Mouse (Mus musculus) layer of hippocampus, postnatal 14 days (tissue): ENCODE measurements around the gene Mfsd14b. TPM values are rescaled to one million over a fixed set of nuclear protein-coding genes. Genes with fewer than 3 reads are reported as not detected.

Experiments
- DNase-seq, 2 experiments: peaks; one replicate each; pipeline ENCODE4 v3.0.0; 2021 to 2022; ENCODE audit warnings: low spot score in 2 of 2, mixed read lengths in 1 of 2
- long read RNA-seq, 2 experiments: library from polyadenylated mRNA; stranded (forward); transcript quantifications; one replicate each; pipeline ENCODE4 v2.0.0; 2021
- total RNA-seq, 2 experiments: library from RNA; stranded (reverse); gene quantifications; 2 replicates each; pipeline ENCODE4 v1.2.3; 2021

The Mfsd14b gene
- 10 to 100 TPM; 32.6 to 36.7 TPM for total RNA-seq
- long read RNA-seq, experiment 1, transcript Mfsd14b-203 (12 exons, 3,832 nt) = major isoform, 55 of 64 reads
- long read RNA-seq, experiment 1, partial matches to known transcripts = 1 of 64 reads
- long read RNA-seq, experiment 1, other reads (novel, unspliced or antisense) = 7 of 64 reads
- long read RNA-seq, experiment 2, transcript Mfsd14b-203 (12 exons, 3,832 nt) = major isoform, 79 of 88 reads
- long read RNA-seq, experiment 2, partial matches to known transcripts = 0 of 88 reads
- long read RNA-seq, experiment 2, other reads (novel, unspliced or antisense) = 7 of 88 reads

GRCm38 (mm10) chr13:65112459-65113110, at the start of gene Mfsd14b:
Gene Mfsd14b, minus strand, starts transcription at chr13:65112975.
- DNase-seq = peak; percentile 92 to 95

GRCm38 (mm10) chr13:65149940-65150339, 37.2 kb upstream of the Mfsd14b start, which contains the start of gene Olfr466:
Gene Olfr466, plus strand, starts transcription at chr13:65150240.
- DNase-seq = no peak

- no peak for DNase-seq
These were observed 25.0 kb upstream of the Mfsd14b start, which contains the start of gene Olfr465-ps1 for GRCm38 (mm10) chr13:65137789-65138188. Gene Olfr465-ps1, plus strand, starts transcription at chr13:65138089.

GRCm38 (mm10) chr13:65127063-65127847, 14.5 kb upstream of the Mfsd14b start:
- DNase-seq = no peak

GRCm38 (mm10) chr13:65122111-65122510, 9.3 kb upstream of the Mfsd14b start:
- no peak for DNase-seq

GRCm38 (mm10) chr13:65120984-65121383, 8.2 kb upstream of the Mfsd14b start:
- DNase-seq = no peak

GRCm38 (mm10) chr13:65113239-65113638, 464 bp upstream of the Mfsd14b start:
- no peak for DNase-seq

GRCm38 (mm10) chr13:65111961-65112360, 814 bp downstream of the Mfsd14b start:
- DNase-seq = no peak

GRCm38 (mm10) chr13:65101232-65101631, 11.5 kb downstream of the Mfsd14b start:
- DNase-seq = peak in 1 of 2 experiments; percentile 18

GRCm38 (mm10) chr13:65100678-65101077, 12.1 kb downstream of the Mfsd14b start:
- no peak for DNase-seq

- no peak for DNase-seq
These were observed 15.8 kb downstream of the Mfsd14b start for GRCm38 (mm10) chr13:65097018-65097417.

GRCm38 (mm10) chr13:65095923-65096322, 16.9 kb downstream of the Mfsd14b start:
- no peak for DNase-seq

GRCm38 (mm10) chr13:65069969-65070368, 42.8 kb downstream of the Mfsd14b start:
- no peak for DNase-seq

GRCm38 (mm10) chr13:65052660-65053059, 60.1 kb downstream of the Mfsd14b start, which contains the start of gene Prss47:
Gene Prss47, minus strand, starts transcription at chr13:65052760.
- no peak for DNase-seq

GRCm38 (mm10) chr13:65035057-65035456, 77.7 kb downstream of the Mfsd14b start:
- peak in 1 of 2 experiments; percentile 3 for DNase-seq

GRCm38 (mm10) chr13:65032758-65033157, 80.0 kb downstream of the Mfsd14b start, which contains the start of gene Spata31d1c:
Gene Spata31d1c, plus strand, starts transcription at chr13:65033058.
- DNase-seq = no peak

Other genes with a start within 250 kb of the Mfsd14b start
- 1 to 10 TPM; 5.0 TPM for gene Cntnap3, start 209.0 kb downstream of the Mfsd14b start, total RNA-seq
- gene Spata31, start 195.6 kb downstream of the Mfsd14b start, total RNA-seq = not detected
- not detected for gene Spata31d1c, start 79.9 kb downstream of the Mfsd14b start, total RNA-seq
- not detected for gene Prss47, start 60.2 kb downstream of the Mfsd14b start, total RNA-seq
- not detected for gene Olfr465-ps1, start 25.1 kb upstream of the Mfsd14b start, total RNA-seq
- gene Olfr466, start 37.3 kb upstream of the Mfsd14b start, total RNA-seq = under 1 TPM in 1 of 2 experiments, not detected in 1; 0.07 TPM
- under 1 TPM; 0.17 to 0.25 TPM for gene Nlrp4f, start 93.0 kb upstream of the Mfsd14b start, total RNA-seq
- gene Gm10775, start 146.6 kb upstream of the Mfsd14b start, total RNA-seq = under 1 TPM; 0.37 to 0.64 TPM
- gene Zfp369, start 165.8 kb upstream of the Mfsd14b start, total RNA-seq = 10 to 100 TPM; 65.6 to 66.3 TPM